Mouse (Mus musculus): ENCODE measurements around the gene Adamts17.

- TF ChIP-seq GATA1 (IDR thresholded peaks at IDR 0.05; ENCODE audit: borderline replicate concordance, low read length) (no peak), FLI1 (IDR thresholded peaks at IDR 0.05; ENCODE audit: low read length) (no peak)
Measured at GRCm38 (mm10) chr7:67003648-67004047, 164.1 kb downstream of the Adamts17 start.

Measured in megakaryocyte, embryonic 14.5 days (primary cell).